Mouse (Mus musculus) heart, postnatal 0 days (tissue): ENCODE results near the gene Skap2.

Experiments used
- CTCF ChIP-seq: IDR thresholded peaks from 2 replicates; pipeline ENCODE4 v1.5.1; 2016; ENCODE audit warnings: antibody characterized with exemption, control low read depth, low read depth
- EP300 ChIP-seq: IDR thresholded peaks from 2 replicates; pipeline ENCODE4 v1.6.1; 2016; ENCODE audit warnings: antibody characterized with exemption, low read depth

DNA sequence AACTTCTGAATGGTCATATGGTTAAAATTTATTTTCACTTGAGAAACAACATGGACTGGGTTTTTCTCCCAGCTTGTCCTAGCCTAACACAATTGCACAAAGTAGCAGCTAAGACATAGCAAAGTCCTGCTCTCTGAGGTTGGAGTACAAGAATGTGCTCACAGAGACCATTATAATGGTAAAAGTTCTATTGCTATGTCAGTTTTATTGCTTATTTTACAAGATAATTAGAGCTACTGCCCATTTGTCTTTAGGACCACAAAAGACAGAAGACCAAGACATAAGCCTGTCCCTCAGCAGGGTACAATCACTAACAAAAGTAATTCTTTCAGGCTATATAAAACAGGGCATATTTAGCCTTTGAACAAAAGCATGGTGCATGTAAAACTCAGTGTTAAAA is 64.7 kb downstream of the Skap2 start:
- TF ChIP-seq CTCF: no peak
- TF ChIP-seq EP300: no peak
